Mouse (Mus musculus) heart, embryonic 16.5 days (tissue): ENCODE results near the gene Apbb2. TPM values are rescaled to one million over a fixed set of nuclear protein-coding genes. Genes with fewer than 3 reads are reported as not detected.
A peak's percentile ranks its signal among the peaks of the same experiment; 100 is the strongest.

Experiments
- ATAC-seq: fragments of 200-750 bp; cut with Nextera tagmentation; replicated peaks from 2 replicates; pipeline ENCODE4 v1.8.0; 2017; ENCODE audit warnings: moderate number of reproducible peaks; ENCODE audit not compliant: insufficient read depth, low FRiP score; ENCODE audit errors: extremely low read depth
- H3K27ac ChIP-seq: fragments of 300-500 bp; sonication (generic); 2 replicates; pipeline ENCODE4 v1.5.1; 2014; ENCODE audit warnings: mild to moderate bottlenecking, low read length, control low read depth, moderate library complexity
- H3K27me3 ChIP-seq: fragments of 300-500 bp; sonication (generic); 2 replicates; pipeline ENCODE4 v1.6.1; 2014; ENCODE audit warnings: low read length, mixed read lengths; ENCODE audit not compliant: control insufficient read depth, insufficient read depth
- H3K36me3 ChIP-seq: fragments of 300-500 bp; sonication (generic); 2 replicates; pipeline ENCODE4 v1.6.1; 2014; ENCODE audit not compliant: control insufficient read depth, insufficient read depth
- H3K4me1 ChIP-seq: fragments of 300-500 bp; sonication (generic); 2 replicates; pipeline ENCODE4 v1.6.1; 2014; ENCODE audit warnings: low read length, mixed read lengths; ENCODE audit not compliant: control insufficient read depth, insufficient read depth
- H3K4me2 ChIP-seq: fragments of 300-500 bp; sonication (generic); 2 replicates; pipeline ENCODE4 v1.6.1; 2014; ENCODE audit warnings: low read depth, mild to moderate bottlenecking, control low read depth, low read length
- H3K4me3 ChIP-seq: fragments of 300-500 bp; sonication (generic); 2 replicates; pipeline ENCODE4 v1.5.1; 2014; ENCODE audit warnings: mild to moderate bottlenecking, control low read depth, low read length
- H3K9ac ChIP-seq: fragments of 300-500 bp; sonication (generic); 2 replicates; pipeline ENCODE4 v1.6.1; 2014; ENCODE audit warnings: low read length, control low read depth
- H3K9me3 ChIP-seq: fragments of 300-500 bp; sonication (generic); replicated peaks from 2 replicates; pipeline ENCODE4 v1.6.1; 2016; ENCODE audit warnings: low read length; ENCODE audit not compliant: control insufficient read depth
- WGBS: fragments of 180-500 bp; shearing (Covaris S2); extraction: QIAGEN DNeasy Blood & Tissue Kit; methylation state at CpG from one replicate; pipeline ENCODE4 v1.1.7; 2014; 5-methylcytosine and 5-hydroxymethylcytosine counted together
- polyA plus RNA-seq: library from polyadenylated mRNA; unstranded; fragments of >200 nt; fragmentation: Nextera tagmentation; extraction: Ambion mirVana; gene quantifications from 2 replicates; pipeline ENCODE4 v1.2.1, GENCODE M21; 2015

Gene Apbb2
- polyA plus RNA-seq, 1 experiment from 2014 or later, result 34.0 TPM

DNA sequence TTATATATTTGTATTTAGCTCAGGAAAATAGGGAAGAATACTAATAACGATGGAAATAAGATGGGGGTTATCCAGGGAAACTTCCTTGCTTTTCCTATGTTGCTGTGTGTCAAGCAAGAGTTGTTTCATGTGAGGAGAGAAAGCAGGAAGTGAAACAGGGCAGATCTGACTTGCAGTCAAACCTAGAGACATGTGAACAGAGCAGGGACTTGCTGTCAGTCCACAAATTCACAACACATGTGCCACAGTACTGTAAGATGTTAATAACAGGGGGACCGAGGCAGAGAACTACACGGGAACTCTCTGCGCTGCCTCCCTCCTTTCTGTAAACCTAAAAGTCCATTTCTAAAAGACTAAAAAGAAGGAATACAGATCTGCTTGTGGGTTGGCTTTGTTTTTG is 93.6 kb downstream of the Apbb2 start:
- Histone ChIP-seq H3K4me3 (no peak overlapping the region), H3K9ac (no peak overlapping the region), H3K27ac (0 out of 2 replicates have a peak overlapping the region, but pooled peaks have one; percentile 24), H3K36me3 (no peaks in the 10 kb centered on the region), H3K9me3 (no peaks in the 10 kb centered on the region), H3K27me3 (no peaks in the 10 kb centered on the region), H3K4me2 (no peak overlapping the region), H3K4me1 (peaks cover 14% of the 10 kb centered on the region)
- 74% methylated on average over 4 of the region's 4 CpGs for WGBS
- ATAC-seq, result no peak

DNA sequence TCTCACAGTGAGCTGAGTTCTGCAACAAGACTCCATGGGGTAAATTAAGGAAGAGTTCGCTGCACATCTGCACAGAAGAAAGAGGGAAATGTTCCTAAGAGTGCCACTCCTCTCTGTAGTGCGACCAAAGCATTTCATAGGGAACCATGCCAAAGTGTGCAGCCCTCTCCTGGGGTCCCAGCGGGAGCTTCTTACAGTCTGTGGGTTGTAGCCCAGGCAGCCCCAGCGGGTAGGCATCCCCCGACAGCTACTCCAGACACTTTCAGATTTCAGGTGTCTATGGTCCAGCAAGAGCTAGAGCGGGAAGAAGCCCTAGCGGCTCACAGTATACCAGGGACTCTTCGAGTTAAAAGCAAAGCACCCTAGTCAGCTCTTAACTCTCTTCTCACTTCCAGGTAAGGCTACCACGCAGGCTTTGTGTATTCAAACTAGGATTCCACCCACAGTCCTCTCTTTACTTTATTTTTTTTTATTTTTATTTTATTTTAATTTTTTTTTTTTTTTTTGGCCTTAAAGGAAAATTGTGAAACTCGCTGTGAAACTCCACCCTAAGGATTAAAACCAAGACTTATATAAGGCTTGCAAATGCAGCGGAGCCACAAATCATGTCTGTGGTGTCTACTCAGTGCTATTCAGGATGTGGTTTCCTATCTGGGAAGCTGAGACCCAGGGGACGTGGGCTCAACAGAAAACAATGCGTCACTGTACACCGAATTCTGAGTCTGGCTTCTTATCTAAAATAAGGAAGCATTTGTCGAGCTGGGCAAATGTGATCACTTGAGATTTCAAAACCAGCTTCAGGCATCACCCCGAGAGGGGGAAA is 94.7 kb downstream of the Apbb2 start:
- Histone ChIP-seq H3K9ac (no peak overlapping the region; the same call in 1 of the 2 replicates), H3K27ac (no peak overlapping the region), H3K27me3 (no peaks in the 10 kb centered on the region), H3K36me3 (no peaks in the 10 kb centered on the region), H3K9me3 (no peaks in the 10 kb centered on the region), H3K4me1 (peaks cover 13% of the 10 kb centered on the region), H3K4me2 (peak overlapping the region; percentile 13; the same call in 1 of the 2 replicates), H3K4me3 (no peak overlapping the region)
- 41% methylated on average over 16 of the region's 16 CpGs for WGBS
- no peak for ATAC-seq

DNA sequence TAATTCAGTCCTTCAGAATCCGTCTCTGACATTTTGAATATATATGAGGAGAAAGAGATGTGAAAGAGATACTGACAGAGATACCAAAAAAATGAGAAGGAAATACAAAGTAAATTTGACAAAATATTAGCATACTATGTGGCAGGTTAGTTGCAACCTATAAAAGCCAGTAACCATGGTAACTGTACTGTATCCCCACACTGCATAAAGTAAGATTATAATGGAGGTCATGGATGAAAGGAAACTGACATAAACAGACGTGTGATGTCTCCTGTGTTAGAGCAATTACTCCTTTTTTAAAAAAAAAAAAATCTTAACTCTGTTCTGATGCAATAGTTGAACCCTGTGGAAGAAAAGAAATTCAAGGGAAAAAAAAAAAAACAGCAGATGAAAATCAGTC is 97.3 kb downstream of the Apbb2 start:
- 90% methylated on average over 2 of the region's 2 CpGs for WGBS
- H3K27me3 ChIP-seq, result no peaks in the 10 kb centered on the region
- H3K4me2 ChIP-seq, result no peak overlapping the region
- no peak for ATAC-seq
- H3K4me1 ChIP-seq, result peaks cover 8% of the 10 kb centered on the region
- no peak overlapping the region for H3K27ac ChIP-seq
- H3K9ac ChIP-seq, result no peak overlapping the region
- no peaks in the 10 kb centered on the region for H3K9me3 ChIP-seq
- H3K36me3 ChIP-seq, result no peaks in the 10 kb centered on the region
- no peak overlapping the region for H3K4me3 ChIP-seq

DNA sequence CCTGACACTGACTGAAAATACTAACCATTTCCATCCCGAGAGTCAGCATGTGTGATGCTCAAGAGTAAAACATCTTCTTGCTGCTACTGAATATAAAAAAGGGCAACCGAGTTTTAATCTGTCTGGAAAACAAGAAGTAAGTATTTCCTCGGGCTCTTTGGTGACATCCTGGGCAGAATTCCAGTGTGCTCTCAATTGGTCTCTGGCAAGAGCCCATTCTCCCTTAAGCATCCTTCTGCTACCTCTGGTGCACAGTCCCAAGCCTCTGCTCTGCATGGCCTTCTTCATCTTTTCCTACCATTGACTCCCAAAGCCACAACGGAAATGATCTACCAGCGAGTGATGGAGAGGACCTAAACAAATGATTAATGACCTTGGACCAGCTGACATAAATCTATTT is 99.1 kb downstream of the Apbb2 start:
- Histone ChIP-seq H3K4me3 (no peak overlapping the region), H3K4me1 (peaks cover 6% of the 10 kb centered on the region), H3K27me3 (no peaks in the 10 kb centered on the region), H3K9ac (no peak overlapping the region), H3K27ac (no peak overlapping the region), H3K9me3 (no peaks in the 10 kb centered on the region), H3K4me2 (no peak overlapping the region), H3K36me3 (no peaks in the 10 kb centered on the region)
- 60% methylated on average over 5 of the region's 5 CpGs for WGBS
- no peak for ATAC-seq

DNA sequence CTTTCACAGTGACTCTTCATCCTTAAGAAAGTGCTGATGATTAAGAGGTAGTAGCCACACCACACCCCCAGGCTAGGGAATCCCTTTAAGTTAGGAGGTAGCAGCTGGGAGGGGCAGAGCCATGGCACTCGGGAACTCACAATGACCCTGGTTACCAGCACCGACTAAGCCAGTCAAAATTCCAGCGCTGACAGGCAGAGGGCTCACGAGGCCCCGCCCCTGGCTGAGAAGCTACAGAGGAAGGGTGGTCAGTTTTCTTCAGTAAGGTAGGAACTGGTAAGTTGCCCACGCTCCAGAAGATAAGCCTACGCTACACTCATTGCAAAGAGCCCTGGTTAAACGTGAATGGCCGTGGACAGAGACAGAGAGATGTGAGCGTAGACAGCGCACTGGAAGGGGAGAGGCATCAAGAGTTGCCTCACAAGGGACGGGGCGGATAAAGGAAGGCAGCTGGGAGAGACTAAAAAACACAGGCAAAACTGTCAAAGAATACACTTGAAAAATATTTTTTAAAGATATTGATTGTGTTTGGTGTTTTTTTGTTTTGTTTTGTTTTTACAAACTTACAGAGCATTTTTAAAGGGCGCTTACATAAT is 100.1 kb downstream of the Apbb2 start:
- H3K27me3 ChIP-seq, result no peaks in the 10 kb centered on the region
- no peak overlapping the region for H3K27ac ChIP-seq
- H3K4me3 ChIP-seq, result no peak overlapping the region
- peaks cover 2% of the 10 kb centered on the region for H3K4me1 ChIP-seq
- H3K4me2 ChIP-seq, result peak overlapping the region; percentile 44
- no peak overlapping the region for H3K9ac ChIP-seq
- H3K36me3 ChIP-seq, result no peaks in the 10 kb centered on the region
- no peaks in the 10 kb centered on the region for H3K9me3 ChIP-seq
- WGBS, result 35% methylated on average over 14 of the region's 14 CpGs
- ATAC-seq, result no peak

DNA sequence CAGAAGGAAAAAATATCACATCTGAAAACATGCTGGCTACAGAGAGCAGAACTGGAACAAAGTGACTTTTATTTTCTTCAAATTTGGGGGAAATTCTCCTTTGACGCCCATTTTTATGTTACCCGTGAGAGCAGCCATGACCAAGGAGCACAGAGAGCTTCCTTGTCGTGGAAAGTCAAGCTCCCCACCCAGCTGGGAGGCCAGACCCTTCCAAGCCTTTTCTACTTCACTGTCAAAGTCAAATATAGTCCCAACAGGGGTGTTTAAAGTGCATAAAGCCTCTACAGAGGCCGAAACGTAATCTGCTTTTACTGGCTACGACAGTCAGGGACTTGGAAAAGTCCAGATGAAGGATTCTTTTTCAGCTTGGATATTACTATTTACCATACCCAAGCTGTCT is 101.1 kb downstream of the Apbb2 start:
- Histone ChIP-seq H3K9ac (no peak overlapping the region), H3K4me2 (no peak overlapping the region), H3K27me3 (no peaks in the 10 kb centered on the region), H3K9me3 (no peaks in the 10 kb centered on the region), H3K4me1 (no peaks in the 10 kb centered on the region), H3K27ac (no peak overlapping the region), H3K36me3 (no peaks in the 10 kb centered on the region), H3K4me3 (no peak overlapping the region)
- no peak for ATAC-seq
- WGBS, result 79% methylated on average over 6 of the region's 6 CpGs

DNA sequence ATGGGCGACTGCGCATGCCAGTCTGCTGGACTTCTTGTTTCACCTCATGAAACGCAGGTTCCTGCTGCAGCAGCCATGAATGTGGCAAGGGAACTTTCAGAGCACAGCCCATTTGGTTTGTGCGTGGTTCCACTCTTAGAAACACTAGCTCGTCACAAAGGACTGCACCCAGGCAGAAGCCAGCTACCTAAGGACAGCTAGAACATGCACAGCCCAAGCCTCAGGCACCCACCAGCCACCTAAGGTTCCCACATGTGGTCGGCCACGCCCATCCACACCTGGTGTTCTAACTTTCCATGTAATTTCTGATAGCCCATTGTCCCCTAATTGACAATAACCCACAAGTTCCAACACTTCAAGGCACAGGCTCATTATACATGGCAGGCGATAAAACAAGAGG is 102.3 kb downstream of the Apbb2 start:
- Histone ChIP-seq H3K27me3 (no peaks in the 10 kb centered on the region), H3K9me3 (no peaks in the 10 kb centered on the region), H3K9ac (no peak overlapping the region), H3K27ac (no peak overlapping the region), H3K4me1 (no peaks in the 10 kb centered on the region), H3K4me2 (no peak overlapping the region), H3K36me3 (no peaks in the 10 kb centered on the region), H3K4me3 (no peak overlapping the region)
- 90% methylated on average over 8 of the region's 8 CpGs for WGBS
- ATAC-seq, result no peak

DNA sequence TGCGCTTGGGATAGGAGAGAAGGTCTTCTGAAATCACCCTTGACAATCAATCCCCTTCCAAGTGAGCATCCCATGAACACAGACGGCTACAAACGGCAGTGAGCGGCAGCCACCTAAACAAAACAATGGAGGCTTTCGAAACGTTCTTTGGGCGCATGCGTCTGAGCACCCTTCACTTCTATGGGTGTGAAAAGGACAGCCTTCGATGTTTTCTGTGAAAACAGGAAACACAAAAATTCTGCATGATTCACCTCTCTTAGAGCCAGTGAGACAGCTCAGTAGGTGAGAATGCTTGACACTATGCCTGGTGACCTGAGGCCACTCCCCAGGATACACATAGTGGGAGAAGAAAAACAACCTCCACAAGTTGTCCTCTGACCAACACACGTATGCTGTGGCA is 103.3 kb downstream of the Apbb2 start:
- no peaks in the 10 kb centered on the region for H3K27me3 ChIP-seq
- no peak overlapping the region for H3K4me3 ChIP-seq
- H3K4me2 ChIP-seq, result no peak overlapping the region
- no peaks in the 10 kb centered on the region for H3K4me1 ChIP-seq
- no peak for ATAC-seq
- H3K9me3 ChIP-seq, result no peaks in the 10 kb centered on the region
- H3K27ac ChIP-seq, result no peak overlapping the region
- H3K9ac ChIP-seq, result no peak overlapping the region
- WGBS, result 80% methylated on average over 10 of the region's 10 CpGs
- H3K36me3 ChIP-seq, result no peaks in the 10 kb centered on the region

DNA sequence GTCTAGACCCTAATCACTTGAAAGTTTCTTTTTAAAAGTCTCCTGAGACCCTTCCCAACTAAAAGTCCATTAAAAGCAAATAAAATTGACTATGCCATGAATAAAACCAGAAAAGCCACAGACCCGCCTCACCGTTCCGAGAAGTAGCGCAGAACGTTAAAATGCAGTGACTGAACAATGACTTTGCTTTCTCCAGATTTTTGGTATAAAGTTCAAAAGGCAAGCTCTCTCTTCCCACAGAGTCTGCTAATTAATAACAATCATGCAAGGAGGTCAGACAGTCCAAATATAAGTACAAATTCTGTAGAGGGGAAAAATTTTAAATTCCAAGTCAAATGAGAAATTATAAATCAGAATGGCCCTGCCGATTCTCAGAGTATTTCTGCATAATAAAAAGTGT is 103.9 kb downstream of the Apbb2 start:
- Histone ChIP-seq H3K9ac (no peak overlapping the region), H3K4me1 (no peaks in the 10 kb centered on the region), H3K27me3 (no peaks in the 10 kb centered on the region), H3K9me3 (no peaks in the 10 kb centered on the region), H3K4me3 (no peak overlapping the region), H3K4me2 (no peak overlapping the region), H3K27ac (no peak overlapping the region), H3K36me3 (no peaks in the 10 kb centered on the region)
- WGBS, result 94% methylated on average over 6 of the region's 6 CpGs
- no peak for ATAC-seq
